Comparison of ENCODE assay signal across 8 mouse cellular contexts in the genomic region with DNA sequence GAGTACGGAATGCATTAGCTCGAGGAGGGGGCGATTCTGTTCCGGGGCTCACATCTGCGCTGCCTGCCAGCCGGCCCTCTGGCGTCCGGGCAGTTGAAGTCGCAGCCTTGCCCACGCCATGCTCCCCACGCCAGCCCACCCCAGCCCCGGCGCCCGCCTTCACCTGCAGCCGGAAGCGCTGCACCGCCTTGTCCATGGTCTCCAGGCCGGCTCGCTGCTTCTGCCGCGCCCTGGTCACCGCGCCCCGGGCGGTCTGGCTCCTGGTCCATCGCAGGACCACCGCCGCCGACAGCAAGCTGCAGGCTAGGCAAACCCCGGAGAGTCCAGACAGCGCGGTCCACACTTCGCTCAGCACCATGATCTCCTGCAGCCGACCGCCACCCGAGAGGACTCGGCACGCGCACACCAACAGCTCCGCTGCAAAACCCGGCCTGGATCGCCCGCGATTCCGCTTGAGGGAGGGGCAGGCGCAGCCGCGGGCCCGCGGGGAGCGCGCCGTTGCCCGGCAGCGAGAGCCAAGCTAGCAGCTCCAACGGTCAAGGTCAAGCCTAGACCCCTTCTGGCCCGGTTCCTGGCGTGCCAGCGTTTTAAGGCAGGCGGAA. TPM values are rescaled to one million over a fixed set of nuclear protein-coding genes. Genes with fewer than 3 reads are reported as not detected.
DNase-seq lines count a peak whose midpoint lies in the region; ATAC-seq and TF ChIP-seq lines count a peak whose summit lies in the region.

No protein-coding gene starts in this region.

- WGBS in hindbrain, embryonic 11.5 days, result under 1% methylated on average over 55 of the region's 60 CpGs

- H3K79me2 ChIP-seq in MEL (ENCODE audit: control insufficient read depth, insufficient read depth, low read length, poor library complexity), result peaks cover 12% of the 10 kb centered on the region

- peaks cover 0 to 30% of the 10 kb centered on the region in 2 experiments; a peak in 3 of 4 replicates for H3K36me3 ChIP-seq in MEL (ENCODE audit: control insufficient read depth in 1 of 2, insufficient read depth in 2 of 2, low read length in 2 of 2)
- no peaks in the 10 kb centered on the region for H3K36me3 ChIP-seq in hindbrain, embryonic 11.5 days (ENCODE audit: control insufficient read depth, insufficient read depth, low read length)

- peaks cover 15 to 32% of the 10 kb centered on the region in 2 experiments for H3K4me1 ChIP-seq in MEL (ENCODE audit: control insufficient read depth in 1 of 2, insufficient read depth in 2 of 2, low read length in 2 of 2)
- H3K4me1 ChIP-seq in hindbrain, embryonic 11.5 days (replicated peaks; ENCODE audit: control insufficient read depth, insufficient read depth, low read length), result no peaks in the 10 kb centered on the region

- H3K9me3 ChIP-seq in MEL (replicated peaks; ENCODE audit: insufficient read depth, low read length), result no peaks in the 10 kb centered on the region
- H3K9me3 ChIP-seq in hindbrain, embryonic 11.5 days (ENCODE audit: control insufficient read depth, low read length), result no peaks in the 10 kb centered on the region

- peak overlapping the region; percentile 95 for H3K4me2 ChIP-seq in hindbrain, embryonic 11.5 days (replicated peaks; ENCODE audit: low read depth, low read length)

- peak; percentile 90 for ATAC-seq in hindbrain, embryonic 11.5 days (ENCODE audit: low FRiP score)

- peak overlapping the region; percentile 72 to 80 for H3K4me3 ChIP-seq in MEL (ENCODE audit: control insufficient read depth in 1 of 2, insufficient read depth in 1 of 2, low read depth in 2 of 2, low read length in 2 of 2)
- H3K4me3 ChIP-seq in hindbrain, embryonic 11.5 days (ENCODE audit: low read depth, low read length), result peak overlapping the region; percentile 60

- TF ChIP-seq EP300 in MEL (IDR thresholded peaks at IDR 0.05; ENCODE audit: low read depth in 1 of 2, low read length in 2 of 2), result no peak

- TF ChIP-seq POLR2A in MEL (IDR thresholded peaks at IDR 0.05; ENCODE audit: control insufficient read depth in 1 of 2, insufficient read depth in 1 of 2, low read depth in 1 of 2, low read length in 2 of 2, poor library complexity in 1 of 2), result peak in 1 of 2 experiments; percentile 62; a peak in 3 of 4 replicates

- TF ChIP-seq RAD21 in MEL (IDR thresholded peaks at IDR 0.05; ENCODE audit: low read depth, low read length), result no peak

- H3K27me3 ChIP-seq in MEL (ENCODE audit: control insufficient read depth in 1 of 2, insufficient read depth in 2 of 2, low read length in 2 of 2), result no peaks in the 10 kb centered on the region
- H3K27me3 ChIP-seq in hindbrain, embryonic 11.5 days (ENCODE audit: control insufficient read depth, insufficient read depth, low read length), result peaks cover 30% of the 10 kb centered on the region

- DNase-seq in MEL (ENCODE audit: low read depth, low spot score), result peak; percentile 84
- DNase-seq in cerebellum, adult 8-10 months, result peak; percentile 75
- DNase-seq in frontal cortex, postnatal 10 days (ENCODE audit: low spot score in 2 of 2), result peak; percentile 51 to 74
- peak; percentile 86 for DNase-seq in hindbrain, embryonic 11.5 days (ENCODE audit: low spot score)
- DNase-seq in layer of hippocampus, postnatal 25 days (ENCODE audit: extremely low spot score in 1 of 2, low spot score in 1 of 2), result peak; percentile 67 to 76
- DNase-seq in lung, postnatal 14 days, result peak; percentile 72
- peak; percentile 54 for DNase-seq in retina, adult 2 months (ENCODE audit: low read depth, low spot score)
- DNase-seq in thymus, postnatal 36 days, result peak; percentile 77 to 79

- no peak for TF ChIP-seq CTCF in MEL (IDR thresholded peaks at IDR 0.05 in 2 of 3, conservative IDR thresholded peaks at IDR 0.05 in 1 of 3; ENCODE audit: control insufficient read depth in 1 of 3, insufficient read depth in 1 of 3, low read depth in 2 of 3, low read length in 3 of 3, poor library complexity in 1 of 3, severe bottlenecking in 1 of 3)

- peak overlapping the region; percentile 71 for H3K27ac ChIP-seq in MEL (ENCODE audit: control insufficient read depth, low read depth, low read length)
- 0 out of 2 replicates have a peak overlapping the region, but pooled peaks have one; percentile 39 for H3K27ac ChIP-seq in hindbrain, embryonic 11.5 days (ENCODE audit: low read depth, low read length)

- H3K9ac ChIP-seq in MEL (ENCODE audit: control insufficient read depth, low read depth, low read length, poor library complexity, severe bottlenecking), result peak overlapping the region; percentile 73
- peak overlapping the region; percentile 55 for H3K9ac ChIP-seq in hindbrain, embryonic 11.5 days (ENCODE audit: low read depth, low read length)

TF ChIP-seq in MEL, 35 proteins besides CTCF, POLR2A, EP300 and RAD21:
- TF ChIP-seq UBTF (IDR thresholded peaks at IDR 0.05; ENCODE audit: borderline replicate concordance, insufficient read depth, low read depth, low read length) (no peak), TAL1 (IDR thresholded peaks at IDR 0.05; ENCODE audit: low read length) (no peak), CHD1 (IDR thresholded peaks at IDR 0.05; ENCODE audit: low read depth, low read length) (0 out of 2 replicates have a peak, but pooled peaks have one; percentile 16), HCFC1 (IDR thresholded peaks at IDR 0.05; ENCODE audit: low read depth, low read length) (peak; percentile 66), KAT2A (conservative IDR thresholded peaks at IDR 0.05; ENCODE audit: low read depth, low read length) (no peak; the same call in 1 of the 2 replicates), MAZ (IDR thresholded peaks at IDR 0.05; ENCODE audit: low read depth, low read length) (peak; percentile 97), NELFE (IDR thresholded peaks at IDR 0.05; ENCODE audit: low read depth, low read length) (peak; percentile 44; the same call in 1 of the 2 replicates), USF2 (IDR thresholded peaks at IDR 0.05; ENCODE audit: borderline replicate concordance in 1 of 2, insufficient read depth in 1 of 2, low read depth in 1 of 2, low read length in 2 of 2) (no peak), RCOR1 (IDR thresholded peaks at IDR 0.05; ENCODE audit: low read depth, low read length) (no peak), NRF1 (IDR thresholded peaks at IDR 0.05; ENCODE audit: insufficient read depth, low read depth, low read length, poor library complexity, severe bottlenecking) (peak; percentile 54; the same call in 1 of the 2 replicates), SMC3 (IDR thresholded peaks at IDR 0.05; ENCODE audit: low read depth, low read length) (no peak), POLR2AphosphoS2 (IDR thresholded peaks at IDR 0.05; ENCODE audit: low read length) (peak; percentile 64; the same call in 1 of the 2 replicates), MYC (IDR thresholded peaks at IDR 0.05; ENCODE audit: low read depth, low read length) (peak; percentile 46; the same call in 1 of the 2 replicates), MYB (IDR thresholded peaks at IDR 0.05; ENCODE audit: low read depth, low read length) (peak; percentile 42; the same call in 1 of the 2 replicates), ELF1 (IDR thresholded peaks at IDR 0.05; ENCODE audit: low read depth, low read length) (peak; percentile 13; the same call in 1 of the 2 replicates), MAX (IDR thresholded peaks at IDR 0.05; ENCODE audit: low read length) (peak; percentile 58; the same call in 1 of the 2 replicates), BHLHE40 (IDR thresholded peaks at IDR 0.05; ENCODE audit: borderline replicate concordance, low read depth, low read length) (peak; percentile 77; the same call in 1 of the 2 replicates), ZMIZ1 (IDR thresholded peaks at IDR 0.05; ENCODE audit: low read depth, low read length) (peak; percentile 38; the same call in 1 of the 2 replicates), SIN3A (IDR thresholded peaks at IDR 0.05; ENCODE audit: low read length) (peak; percentile 83), TCF12 (IDR thresholded peaks at IDR 0.05; ENCODE audit: low read depth, low read length) (peak; percentile 46; the same call in 1 of the 2 replicates), MXI1 (IDR thresholded peaks at IDR 0.05; ENCODE audit: low read depth, low read length) (peak; percentile 90)

RNA-seq across cellular contexts. Expression of a gene that starts 0.3 kb away (rescaled TPM):
- 7.5 and 10.8 TPM in 2 replicates for total RNA-seq in MEL (2012; rRNA removed)
- polyA plus RNA-seq in MEL (2012; ENCODE audit: insufficient read depth in 1 of 2, insufficient read length in 2 of 2, low read depth in 1 of 2, low replicate concordance in 2 of 2, missing spikeins in 1 of 2), result 10 to 100 TPM in 1 of 2 experiments, not detected in 1; 22.2 TPM
- polyA plus RNA-seq in hindbrain, embryonic 11.5 days (2014; fragmentation: Nextera tagmentation; extraction: Ambion mirVana), result 3.9 and 4.1 TPM in 2 replicates
- total RNA-seq in layer of hippocampus, postnatal 25 days (2021), result 100 to 1,000 TPM; 139 to 163 TPM

RNA-seq across cellular contexts. Expression of a gene that starts 36.3 kb away (rescaled TPM):
- total RNA-seq in MEL (2012; rRNA removed), result 13.6 and 14.9 TPM in 2 replicates
- polyA plus RNA-seq in MEL (2012; ENCODE audit: insufficient read depth in 1 of 2, insufficient read length in 2 of 2, low read depth in 1 of 2, low replicate concordance in 2 of 2, missing spikeins in 1 of 2), result 10 to 100 TPM in 1 of 2 experiments, not detected in 1; 11.8 TPM
- 19.3 and 20.7 TPM in 2 replicates for polyA plus RNA-seq in hindbrain, embryonic 11.5 days (2014; fragmentation: Nextera tagmentation; extraction: Ambion mirVana)
- total RNA-seq in layer of hippocampus, postnatal 25 days (2021), result 1 to 10 TPM; 7.5 to 8.3 TPM

RNA-seq across cellular contexts. Expression of a gene that starts 57.5 kb away (rescaled TPM):
- 444 and 529 TPM in 2 replicates for total RNA-seq in MEL (2012; rRNA removed)
- polyA plus RNA-seq in MEL (2012; ENCODE audit: insufficient read depth in 1 of 2, insufficient read length in 2 of 2, low read depth in 1 of 2, low replicate concordance in 2 of 2, missing spikeins in 1 of 2), result 100 to 1,000 TPM; 392 to 414 TPM
- 413 and 425 TPM in 2 replicates for polyA plus RNA-seq in hindbrain, embryonic 11.5 days (2014; fragmentation: Nextera tagmentation; extraction: Ambion mirVana)
- total RNA-seq in layer of hippocampus, postnatal 25 days (2021), result 100 to 1,000 TPM; 385 to 447 TPM

RNA-seq across cellular contexts. Expression of a gene that starts 57.7 kb away (rescaled TPM):
- total RNA-seq in MEL (2012; rRNA removed), result 52.8 and 64.4 TPM in 2 replicates
- 10 to 100 TPM in 1 of 2 experiments, not detected in 1; 73.3 TPM for polyA plus RNA-seq in MEL (2012; ENCODE audit: insufficient read depth in 1 of 2, insufficient read length in 2 of 2, low read depth in 1 of 2, low replicate concordance in 2 of 2, missing spikeins in 1 of 2)
- polyA plus RNA-seq in hindbrain, embryonic 11.5 days (2014; fragmentation: Nextera tagmentation; extraction: Ambion mirVana), result 65.5 and 72.3 TPM in 2 replicates
- total RNA-seq in layer of hippocampus, postnatal 25 days (2021), result 10 to 100 TPM; 46.0 to 46.8 TPM

Comparison
In these comparisons a context has a peak if more than half of its experiments do, and no peak if none do; other contexts are left out.
1. Peak in every context shown above with its lines: DNase-seq, ATAC-seq, H3K4me3 ChIP-seq and H3K27ac ChIP-seq.
2. RNA of a gene that starts 0.3 kb away (total RNA-seq): 139 to 163 TPM in layer of hippocampus, postnatal 25 days; 7.5 to 10.8 TPM in MEL; every median in the first group is over 10 times any median in the second.